Mouse (Mus musculus): ENCODE data around the gene Abhd17a. TPM values are rescaled to one million over a fixed set of nuclear protein-coding genes. Genes with fewer than 3 reads are reported as not detected.
"Not testable (repeated sequence)": the region's sequence is repeated elsewhere in the genome, so short reads cannot be mapped to it uniquely, and the experiment has no call there.

Abhd17a gene
- total and polyA plus RNA-seq, 2 experiments from 2014 or later: 154 to 201 TPM

GRCm38 (mm10) chr10:80609269-80609924 is 19.3 kb upstream of the Abhd17a start:
- Histone ChIP-seq H3K4me2 (ENCODE audit: low read depth) (no peak overlapping the region), H3K4me1 (ENCODE audit: insufficient read depth) (no peaks in the 10 kb centered on the region)

GRCm38 (mm10) chr10:80608435-80608834 is 18.3 kb upstream of the Abhd17a start:
- Histone ChIP-seq H3K36me3 (ENCODE audit: insufficient read depth) (peaks cover 48% of the 10 kb centered on the region), H3K9ac (no peak overlapping the region), H3K27ac (ENCODE audit: low read depth, low read length) (no peak overlapping the region), H3K4me3 (ENCODE audit: low read depth, low read length) (no peak overlapping the region), H3K4me1 (ENCODE audit: insufficient read depth) (peaks cover 7% of the 10 kb centered on the region; the same call in 1 of the 2 replicates), H3K9me3 (ENCODE audit: low read length) (no peaks in the 10 kb centered on the region), H3K4me2 (ENCODE audit: low read depth) (no peak overlapping the region), H3K27me3 (ENCODE audit: insufficient read depth, low read length) (no peaks in the 10 kb centered on the region)
- no peak for ATAC-seq
- no peak for TF ChIP-seq CTCF (IDR thresholded peaks at IDR 0.05; ENCODE audit: low read depth)
- 93% methylated on average over 3 of the region's 3 CpGs for whole genome bisulfite sequencing
- no peak for DNase-seq

More at GRCm38 (mm10) chr10:80609269-80609924, 19.3 kb upstream of the Abhd17a start:
- Histone ChIP-seq H3K27ac (ENCODE audit: low read depth, low read length) (no peak overlapping the region), H3K9ac (no peak overlapping the region), H3K27me3 (ENCODE audit: insufficient read depth, low read length) (no peaks in the 10 kb centered on the region), H3K36me3 (ENCODE audit: insufficient read depth) (peaks cover 56% of the 10 kb centered on the region), H3K4me3 (ENCODE audit: low read depth, low read length) (no peak overlapping the region), H3K9me3 (ENCODE audit: low read length) (no peaks in the 10 kb centered on the region)
- WGBS: 91% methylated on average over 10 of the region's 10 CpGs
- DNase-seq (no peak), ATAC-seq (no peak)
- no peak for TF ChIP-seq CTCF (IDR thresholded peaks at IDR 0.05; ENCODE audit: low read depth)

- no peak overlapping the region for H3K27ac ChIP-seq (ENCODE audit: low read depth, low read length)
- no peaks in the 10 kb centered on the region for H3K27me3 ChIP-seq (ENCODE audit: insufficient read depth, low read length)
- H3K4me1 ChIP-seq (ENCODE audit: insufficient read depth): peaks cover 12% of the 10 kb centered on the region; the same call in 1 of the 2 replicates
- WGBS: 96% methylated on average over 34 of the region's 34 CpGs
- H3K9ac ChIP-seq: no peak overlapping the region
- no peak for DNase-seq
- no peak overlapping the region for H3K4me2 ChIP-seq (ENCODE audit: low read depth)
- H3K9me3 ChIP-seq (ENCODE audit: low read length): no peaks in the 10 kb centered on the region
- H3K36me3 ChIP-seq (ENCODE audit: insufficient read depth): peaks cover 38% of the 10 kb centered on the region
- no peak for ATAC-seq
- TF ChIP-seq CTCF (IDR thresholded peaks at IDR 0.05; ENCODE audit: low read depth): no peak
- no peak overlapping the region for H3K4me3 ChIP-seq (ENCODE audit: low read depth, low read length)
Observed at GRCm38 (mm10) chr10:80606737-80607350, 16.7 kb upstream of the Abhd17a start.

- H3K4me1 ChIP-seq (ENCODE audit: insufficient read depth): peaks cover 12% of the 10 kb centered on the region; the same call in 1 of the 2 replicates
- no peak for TF ChIP-seq CTCF (IDR thresholded peaks at IDR 0.05; ENCODE audit: low read depth)
- ATAC-seq: no peak
- no peak for DNase-seq
- H3K9me3 ChIP-seq (ENCODE audit: low read length): no peaks in the 10 kb centered on the region
- peaks cover 38% of the 10 kb centered on the region for H3K36me3 ChIP-seq (ENCODE audit: insufficient read depth)
- H3K4me2 ChIP-seq (ENCODE audit: low read depth): no peak overlapping the region
- H3K9ac ChIP-seq: no peak overlapping the region
- 91% methylated on average over 23 of the region's 23 CpGs for WGBS
- no peak overlapping the region for H3K4me3 ChIP-seq (ENCODE audit: low read depth, low read length)
- no peaks in the 10 kb centered on the region for H3K27me3 ChIP-seq (ENCODE audit: insufficient read depth, low read length)
- no peak overlapping the region for H3K27ac ChIP-seq (ENCODE audit: low read depth, low read length)
Observed at GRCm38 (mm10) chr10:80606306-80606705, 16.2 kb upstream of the Abhd17a start.

- DNase-seq: not testable (repeated sequence)
- peaks cover 38% of the 10 kb centered on the region for H3K36me3 ChIP-seq (ENCODE audit: insufficient read depth)
Observed at GRCm38 (mm10) chr10:80605721-80606120, 15.6 kb upstream of the Abhd17a start, which contains the start of gene Gm49322. TSS of gene Gm49322 (plus strand) at chr10:80606021.

GRCm38 (mm10) chr10:80604988-80605387 is 14.8 kb upstream of the Abhd17a start:
- Histone ChIP-seq H3K9me3 (ENCODE audit: low read length) (no peaks in the 10 kb centered on the region), H3K27ac (ENCODE audit: low read depth, low read length) (no peak overlapping the region)
- WGBS: 93% methylated on average over 2 of the region's 2 CpGs

More at GRCm38 (mm10) chr10:80605721-80606120, 15.6 kb upstream of the Abhd17a start, which contains the start of gene Gm49322:
- not testable (repeated sequence) for H3K9me3 ChIP-seq (ENCODE audit: low read length); H3K9ac ChIP-seq; H3K4me2 ChIP-seq (ENCODE audit: low read depth); H3K4me3 ChIP-seq (ENCODE audit: low read depth, low read length); H3K27me3 ChIP-seq (ENCODE audit: insufficient read depth, low read length); ATAC-seq; H3K27ac ChIP-seq (ENCODE audit: low read depth, low read length)
- 85% methylated on average over 4 of the region's 4 CpGs for WGBS
- peaks cover 12% of the 10 kb centered on the region; the same call in 1 of the 2 replicates for H3K4me1 ChIP-seq (ENCODE audit: insufficient read depth)

GRCm38 (mm10) chr10:80604001-80604509 is 13.9 kb upstream of the Abhd17a start:
- no peak overlapping the region for H3K4me3 ChIP-seq (ENCODE audit: low read depth, low read length)
- peaks cover 12% of the 10 kb centered on the region; the same call in 1 of the 2 replicates for H3K4me1 ChIP-seq (ENCODE audit: insufficient read depth)
- no peaks in the 10 kb centered on the region for H3K9me3 ChIP-seq (ENCODE audit: low read length)
- peak overlapping the region; percentile 66 for H3K4me2 ChIP-seq (ENCODE audit: low read depth)
- H3K9ac ChIP-seq: peak overlapping the region; percentile 57; the same call in 1 of the 2 replicates
- WGBS: 96% methylated on average over 7 of the region's 7 CpGs
- no peak overlapping the region for H3K27ac ChIP-seq (ENCODE audit: low read depth, low read length)
- no peaks in the 10 kb centered on the region; the same call in 1 of the 2 replicates for H3K27me3 ChIP-seq (ENCODE audit: insufficient read depth, low read length)
- no peak for TF ChIP-seq CTCF (IDR thresholded peaks at IDR 0.05; ENCODE audit: low read depth)
- H3K36me3 ChIP-seq (ENCODE audit: insufficient read depth): peaks cover 30% of the 10 kb centered on the region
- ATAC-seq (no peak), DNase-seq (no peak)

More at GRCm38 (mm10) chr10:80604988-80605387, 14.8 kb upstream of the Abhd17a start:
- H3K4me3 ChIP-seq (ENCODE audit: low read depth, low read length): no peak overlapping the region
- peaks cover 12% of the 10 kb centered on the region; the same call in 1 of the 2 replicates for H3K4me1 ChIP-seq (ENCODE audit: insufficient read depth)
- H3K36me3 ChIP-seq (ENCODE audit: insufficient read depth): peaks cover 38% of the 10 kb centered on the region
- ATAC-seq: no peak
- DNase-seq: no peak
- no peak overlapping the region for H3K4me2 ChIP-seq (ENCODE audit: low read depth)
- H3K27me3 ChIP-seq (ENCODE audit: insufficient read depth, low read length): no peaks in the 10 kb centered on the region
- TF ChIP-seq CTCF (IDR thresholded peaks at IDR 0.05; ENCODE audit: low read depth): no peak
- no peak overlapping the region for H3K9ac ChIP-seq
